Mouse (Mus musculus) testis, adult 2 months (tissue): ENCODE measurements around the gene Cbx8.

Experiments used
- CTCF ChIP-seq: fragments of 200-500 bp; IDR thresholded peaks from 2 replicates; pipeline ENCODE4 v1.5.1; 2012; ENCODE audit warnings: low read depth, mild to moderate bottlenecking, inconsistent platforms, low read length, moderate library complexity; ENCODE audit not compliant: control insufficient read depth, insufficient read depth, insufficient replicate concordance
- POLR2A ChIP-seq: fragments of 200-500 bp; IDR thresholded peaks from 2 replicates; pipeline ENCODE4 v1.6.1; 2012; ENCODE audit warnings: low read depth, mild to moderate bottlenecking, inconsistent platforms, low read length, moderate library complexity; ENCODE audit not compliant: control insufficient read depth

DNA sequence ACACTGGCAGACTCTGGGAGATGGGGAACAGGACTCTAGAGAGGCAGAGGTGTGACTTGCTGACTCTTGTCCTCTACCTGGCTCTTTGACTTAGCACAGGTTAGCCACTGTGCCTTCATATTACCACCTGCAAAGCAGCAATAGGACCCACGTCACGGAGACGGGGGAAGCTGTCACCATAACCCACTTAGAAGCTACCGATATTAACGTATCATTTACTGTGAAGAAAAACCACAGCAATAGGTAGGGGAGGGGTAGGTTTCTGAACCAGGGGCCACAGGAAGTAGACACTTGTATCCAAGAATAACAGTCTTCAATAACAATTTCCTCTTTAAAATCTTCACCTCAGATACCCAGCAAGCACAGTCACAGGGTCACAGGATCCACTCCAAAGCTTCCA, 35.0 kb upstream of the Cbx8 start:
- TF ChIP-seq CTCF (no peak), POLR2A (no peak)
